Mouse (Mus musculus): Measurements from ENCODE around the gene Atp5s. TPM values are rescaled to one million over a fixed set of nuclear protein-coding genes. Genes with fewer than 3 reads are reported as not detected.

Gene Atp5s
- total RNA-seq (2021) = 10 to 100 TPM; 33.5 to 35.0 TPM
- long read RNA-seq, transcript Atp5s-201 (5 exons, 1,485 nt) = major isoform, 5 of 38 reads
- long read RNA-seq, partial matches to known transcripts = 14 of 38 reads
- long read RNA-seq, other reads (novel, unspliced or antisense) = 17 of 38 reads

DNA sequence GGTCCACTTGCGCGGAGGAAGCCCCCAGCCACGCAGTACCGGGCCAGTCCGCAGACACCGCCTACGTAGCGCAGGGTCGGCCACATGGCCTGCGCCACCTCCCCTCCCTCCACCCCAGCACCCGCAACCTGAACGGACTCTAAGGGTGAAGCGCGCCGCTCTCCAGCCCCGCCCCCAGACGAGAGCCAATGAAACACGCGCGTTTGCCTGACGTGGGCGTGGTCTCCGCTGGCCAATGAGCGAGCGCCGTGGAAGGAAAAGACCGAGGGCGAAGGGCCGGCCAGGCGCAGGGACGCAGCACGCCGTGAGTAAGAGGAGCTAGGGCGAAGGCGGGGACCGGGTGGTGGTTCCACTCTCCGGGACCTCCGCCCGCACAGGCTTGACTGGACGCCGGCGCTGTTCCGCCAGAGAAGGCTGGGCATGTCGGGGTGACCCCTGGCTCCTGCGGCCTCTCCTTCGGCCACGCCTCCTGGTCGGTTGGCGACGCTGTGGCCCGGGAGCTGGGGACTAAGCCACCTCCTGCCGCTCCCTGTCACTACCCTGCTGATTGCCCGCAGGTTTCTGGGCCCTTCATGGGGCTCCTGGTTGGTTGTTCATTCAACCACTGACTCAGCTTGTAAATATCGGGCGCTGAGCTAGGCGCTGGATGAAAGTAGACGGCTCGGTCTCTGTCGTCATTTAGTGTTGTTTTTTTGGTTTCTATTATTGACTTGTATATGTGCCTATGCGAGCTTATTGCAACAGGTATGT lies at the start of gene Atp5s, which contains the start of gene L2hgdh:
TSS of gene Atp5s (plus strand) at position 240 of the 750 bp plus-strand sequence.
TSS of gene L2hgdh (minus strand) at position 163 of the 750 bp plus-strand sequence.
- peak; percentile 91 to 97 for DNase-seq (ENCODE audit: low spot score in 2 of 2)

DNA sequence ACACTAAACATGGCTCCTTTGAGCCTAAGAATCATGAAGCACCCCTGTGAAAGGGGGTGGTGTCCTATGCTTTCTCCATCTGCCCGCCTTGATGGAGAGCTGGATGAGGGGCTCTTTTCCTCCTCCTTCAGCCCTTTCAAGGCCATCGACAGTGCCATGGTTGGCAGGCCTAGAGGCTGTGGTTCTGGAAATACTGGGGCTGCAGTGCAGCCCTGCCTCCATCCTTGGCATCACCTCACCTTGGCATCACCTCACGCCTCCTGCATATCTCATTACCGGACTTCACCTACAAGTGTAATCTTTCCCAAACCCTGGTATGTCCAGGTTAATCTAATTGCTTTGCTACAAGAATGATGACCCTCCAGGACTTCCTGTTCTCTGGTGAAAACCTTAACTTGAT lies 48.6 kb upstream of the Atp5s start:
- DNase-seq (ENCODE audit: low spot score in 2 of 2) = no peak

DNA sequence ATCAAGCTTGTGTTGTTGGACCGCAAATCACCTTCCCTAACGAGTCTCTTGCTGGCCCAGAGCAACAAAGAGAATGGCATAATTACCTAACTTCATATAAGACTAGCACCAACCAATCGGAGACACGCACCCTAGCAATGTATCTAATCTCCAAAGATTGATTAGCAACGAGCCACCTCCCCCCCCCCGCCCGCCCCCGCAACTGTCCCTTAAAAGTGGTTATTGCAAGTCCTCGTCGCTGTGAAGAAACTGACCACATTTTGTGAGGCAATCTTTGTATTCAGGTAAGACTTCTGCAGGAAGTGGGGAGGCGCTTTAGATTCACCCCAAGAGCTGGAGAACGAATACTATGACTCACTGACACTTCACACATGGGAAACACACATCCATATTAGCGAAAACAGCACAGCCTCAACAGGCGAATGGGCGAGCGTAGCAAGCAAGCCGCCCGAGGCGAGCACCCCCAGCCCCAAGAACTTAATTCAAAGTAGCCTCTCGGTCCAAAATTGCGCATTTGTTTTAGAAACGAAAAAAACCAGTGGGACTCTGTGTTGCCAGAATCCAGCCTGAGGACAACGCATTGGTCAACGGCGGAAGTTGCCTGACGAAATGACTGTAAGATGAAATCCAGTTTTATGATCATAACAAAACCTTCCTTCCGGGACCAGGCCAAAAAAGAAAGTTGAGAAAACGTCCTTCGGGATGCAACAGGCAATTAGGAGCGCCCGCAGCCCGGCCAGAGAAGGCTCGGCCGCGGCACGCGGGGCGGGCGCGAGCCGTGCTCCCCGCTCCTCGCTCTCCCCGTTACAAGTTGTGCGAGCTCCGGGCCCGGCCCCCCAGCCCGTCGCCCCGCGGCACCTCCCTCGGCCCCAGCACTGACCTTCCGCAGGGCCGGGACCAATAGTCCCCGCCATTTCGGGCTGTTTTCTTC lies 43.9 kb upstream of the Atp5s start:
- peak; percentile 8 to 42 for DNase-seq (ENCODE audit: low spot score in 2 of 2)

DNA sequence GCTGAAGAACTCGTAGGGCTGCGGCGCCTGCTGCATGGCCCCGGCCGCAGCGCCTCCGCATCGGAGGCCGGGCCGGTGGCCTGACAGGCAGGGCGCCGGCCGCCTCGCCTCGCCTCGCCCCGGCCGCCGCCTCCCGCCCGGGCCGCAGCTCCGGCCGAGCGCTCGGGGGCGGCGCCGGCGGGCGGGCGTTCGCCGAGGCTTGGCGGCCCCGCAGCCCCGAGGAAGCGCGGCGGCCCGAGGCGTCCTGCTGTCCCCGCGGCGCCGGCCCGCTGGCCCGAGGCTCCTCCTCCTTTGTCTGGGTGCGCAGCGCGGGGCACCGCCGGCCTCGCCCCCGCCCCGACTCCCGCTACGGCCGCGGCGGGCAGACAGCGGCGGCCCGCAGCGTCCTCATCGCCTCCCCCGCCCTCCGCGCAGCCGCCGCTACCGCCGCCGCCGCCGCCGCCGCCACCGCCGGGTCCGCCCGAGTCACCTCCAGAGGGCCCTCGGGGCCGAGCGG lies 43.1 kb upstream of the Atp5s start, which contains the start of gene Sos2:
TSS of gene Sos2 (minus strand) at position 287 of the 496 bp plus-strand sequence.
- peak; percentile 4 to 41 for DNase-seq (ENCODE audit: low spot score in 2 of 2)

DNA sequence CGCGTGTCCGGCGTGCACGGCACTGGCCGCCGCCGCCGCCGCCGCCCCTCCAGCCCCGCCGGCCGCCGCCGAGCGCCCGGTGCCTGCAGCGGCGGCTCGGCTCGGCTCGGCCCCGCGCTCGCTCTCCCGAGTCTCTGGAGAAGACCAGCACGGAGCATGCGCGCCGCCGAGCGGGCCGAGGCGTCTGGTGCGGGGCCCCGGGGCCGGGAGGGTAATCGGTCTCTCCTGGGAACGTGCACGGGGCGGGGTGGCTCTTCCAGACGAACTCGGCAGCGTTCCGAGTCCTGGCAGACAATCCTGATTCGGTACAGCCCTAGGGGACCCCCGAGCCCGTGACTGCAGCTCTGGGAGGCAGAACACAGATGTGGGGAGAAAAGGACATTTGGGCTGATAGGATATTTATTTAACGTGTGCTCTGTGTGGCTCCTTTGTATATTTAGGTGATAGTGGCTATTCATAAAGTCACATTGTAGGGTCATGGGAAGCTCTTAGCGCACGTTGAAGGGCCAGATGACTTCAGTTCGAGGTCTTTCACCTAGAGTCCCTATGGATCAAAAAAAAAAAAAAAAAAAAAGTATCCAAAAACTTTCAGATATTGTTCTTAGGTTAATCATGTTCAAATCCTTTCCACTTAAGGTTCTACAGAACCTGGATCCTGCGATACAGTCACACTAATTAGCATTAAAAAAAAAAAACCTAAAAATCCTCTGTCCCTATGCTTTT lies 42.5 kb upstream of the Atp5s start:
- DNase-seq (ENCODE audit: low spot score in 2 of 2) = peak; percentile 56 to 67

DNA sequence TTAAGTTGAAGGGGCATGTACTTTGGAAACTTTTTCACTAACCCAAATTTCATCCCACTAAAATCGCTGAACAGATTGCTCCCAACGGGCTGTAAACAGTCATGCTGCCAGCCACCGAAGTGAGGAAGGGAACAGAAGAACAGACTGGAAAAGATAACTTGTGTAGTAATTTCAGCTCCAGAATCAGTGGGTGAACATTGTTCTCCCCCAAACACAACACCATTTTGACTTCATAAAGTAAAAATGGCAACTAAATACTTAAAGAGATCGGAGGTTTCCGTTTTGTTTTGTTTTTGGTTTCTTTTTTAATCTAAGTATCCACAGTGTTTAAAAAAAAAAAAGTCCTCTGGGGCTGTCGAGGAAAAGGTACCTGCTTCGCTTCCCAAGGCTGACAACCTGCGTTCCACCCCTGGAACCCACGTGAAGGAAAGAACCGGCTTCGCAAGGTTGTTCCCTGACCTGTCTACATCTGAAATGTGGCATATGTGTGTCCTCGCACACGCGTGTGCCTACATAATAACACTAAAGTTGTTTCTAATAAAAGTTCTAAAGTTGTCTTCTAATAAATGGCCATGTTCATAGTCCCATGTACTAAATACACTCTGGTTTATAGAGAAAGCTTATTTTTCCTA lies 41.8 kb upstream of the Atp5s start:
- peak in 1 of 2 experiments; percentile 43 for DNase-seq (ENCODE audit: low spot score in 2 of 2)

DNA sequence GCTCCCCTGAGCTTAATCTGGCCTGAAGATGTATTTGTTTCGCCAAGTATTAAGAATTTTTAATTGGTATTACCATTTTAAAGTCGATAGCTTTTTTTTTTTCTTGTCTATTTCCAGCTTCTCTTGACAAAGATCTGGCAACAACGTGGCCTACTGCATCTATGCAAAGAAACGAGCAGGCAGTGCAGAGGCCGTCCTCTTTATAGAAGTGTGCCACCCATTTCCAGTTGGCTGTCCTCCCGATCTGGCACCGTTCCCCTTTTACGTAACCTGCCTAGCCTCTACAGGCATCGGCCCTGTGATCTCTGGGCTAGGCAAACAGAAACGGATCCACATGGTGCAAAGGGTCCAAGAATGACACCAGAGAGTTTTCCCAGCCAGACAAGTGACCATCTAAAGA lies 41.2 kb upstream of the Atp5s start:
- DNase-seq (ENCODE audit: low spot score in 2 of 2) = peak; percentile 21 to 73

DNA sequence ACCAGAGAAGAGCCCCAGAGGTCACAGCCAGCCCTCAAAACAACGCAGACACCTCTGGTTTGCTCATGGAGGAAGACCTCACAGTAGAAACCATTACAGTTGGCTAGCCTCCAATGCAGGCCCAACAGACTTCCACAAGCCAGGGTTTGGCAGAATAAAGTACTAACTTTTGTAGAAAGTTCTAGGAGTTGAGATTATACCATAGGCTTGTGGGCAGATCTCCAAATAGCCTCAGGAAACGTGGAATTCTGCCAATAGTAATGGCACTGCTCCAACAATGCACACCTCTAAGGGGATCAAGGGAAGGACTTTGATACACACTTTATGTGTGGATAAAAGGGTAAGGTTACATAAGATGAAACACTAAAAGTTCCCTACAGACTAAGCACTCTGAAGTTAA lies 36.4 kb upstream of the Atp5s start:
- DNase-seq (ENCODE audit: low spot score in 2 of 2) = no peak

DNA sequence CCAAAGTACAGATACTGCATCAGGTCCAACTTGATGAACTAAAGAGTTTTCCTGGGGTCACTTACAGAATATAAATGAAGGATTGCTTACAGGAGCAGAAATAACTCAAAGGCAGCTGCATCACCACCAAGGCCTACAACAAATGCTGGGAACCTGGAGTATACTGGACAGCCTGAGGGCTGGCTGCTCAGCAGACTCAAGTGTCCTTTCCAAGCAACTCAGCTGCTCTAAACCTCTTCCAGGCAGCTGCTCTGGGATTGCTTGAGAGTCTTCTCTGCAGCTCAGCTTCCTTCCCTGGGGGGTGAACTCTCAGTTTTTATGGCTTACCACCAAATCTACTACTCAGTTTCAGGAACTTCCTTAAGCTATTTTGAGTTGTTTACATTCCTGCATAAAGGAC lies 35.7 kb upstream of the Atp5s start:
- no peak for DNase-seq (ENCODE audit: low spot score in 2 of 2)

DNA sequence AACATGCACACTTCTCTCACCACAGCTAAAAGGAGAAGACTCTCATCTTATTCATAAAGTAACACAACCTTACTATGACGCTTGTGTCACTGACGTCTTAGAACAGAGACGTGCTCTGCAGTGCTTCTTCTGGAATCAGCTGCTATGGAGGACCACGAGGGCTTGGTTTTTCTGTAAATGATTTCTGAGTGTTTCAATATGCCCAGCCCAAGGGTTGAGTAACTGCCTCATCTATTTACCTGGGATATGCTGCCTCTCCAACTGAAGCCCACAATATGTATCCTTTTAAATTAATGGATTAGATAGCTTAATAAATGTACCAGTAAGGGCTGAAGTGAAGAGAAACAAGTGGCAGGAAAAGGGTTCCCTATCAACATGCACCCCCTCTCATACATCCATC lies 34.0 kb upstream of the Atp5s start:
- no peak for DNase-seq (ENCODE audit: low spot score in 2 of 2)

DNA sequence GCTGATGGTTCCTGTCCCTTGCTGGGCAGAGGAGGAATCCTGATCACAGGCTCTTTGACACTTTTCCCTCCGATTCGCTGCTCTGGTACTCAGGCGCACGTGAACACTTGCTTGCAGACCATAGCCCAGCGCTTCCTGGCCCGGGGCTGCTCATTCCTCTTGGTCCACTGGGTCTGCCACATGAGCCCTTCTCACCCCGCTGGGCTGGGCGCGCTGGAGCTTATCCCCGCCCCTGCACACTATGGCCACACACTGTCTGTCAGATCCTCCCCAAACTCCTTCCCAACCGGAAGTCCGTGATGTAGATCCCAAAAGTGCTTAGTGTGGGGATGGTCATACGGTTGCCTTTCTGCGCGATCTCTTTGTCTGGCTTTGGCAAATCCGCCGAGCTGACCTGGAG lies 31.3 kb upstream of the Atp5s start:
- no peak for DNase-seq (ENCODE audit: low spot score in 2 of 2)

DNA sequence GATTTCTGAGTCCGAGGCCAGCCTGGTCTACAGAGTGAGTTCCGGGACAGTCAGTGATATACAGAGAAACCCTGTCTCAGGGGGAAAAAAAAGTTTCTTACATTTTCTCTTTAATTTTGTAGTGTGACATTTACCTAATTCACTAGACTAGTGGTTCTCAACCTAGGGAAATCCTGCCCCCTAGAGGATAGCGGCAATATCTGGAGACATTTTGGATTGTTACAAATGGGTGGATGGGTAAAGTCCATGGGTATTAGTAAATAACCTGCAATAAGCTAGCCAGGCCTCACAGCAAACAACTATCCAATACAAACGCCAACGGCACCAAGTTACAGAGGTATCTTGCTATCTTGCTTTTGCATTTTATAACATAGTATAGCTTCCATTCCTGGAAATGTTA lies 28.0 kb upstream of the Atp5s start:
- peak in 1 of 2 experiments; percentile 63 for DNase-seq (ENCODE audit: low spot score in 2 of 2)

DNA sequence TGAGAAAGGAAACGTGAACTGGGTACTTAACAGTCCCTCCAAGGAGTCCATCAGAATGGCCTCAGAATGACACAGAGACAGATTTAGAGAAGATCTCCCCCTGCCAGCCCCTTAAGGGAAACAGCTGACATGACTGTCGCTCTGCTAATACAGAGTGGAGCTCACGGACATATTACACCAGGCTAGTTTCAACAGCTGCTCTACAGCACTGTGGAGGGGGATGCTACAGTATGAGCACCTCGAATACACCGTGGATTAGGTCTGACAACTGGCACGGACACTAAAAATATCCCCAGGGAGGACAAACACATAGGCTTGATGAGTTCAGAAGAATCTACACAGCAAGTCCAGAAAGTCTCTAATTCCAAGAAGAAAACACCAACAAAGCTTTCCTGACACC lies 26.4 kb upstream of the Atp5s start:
- DNase-seq (ENCODE audit: low spot score in 2 of 2) = no peak

DNA sequence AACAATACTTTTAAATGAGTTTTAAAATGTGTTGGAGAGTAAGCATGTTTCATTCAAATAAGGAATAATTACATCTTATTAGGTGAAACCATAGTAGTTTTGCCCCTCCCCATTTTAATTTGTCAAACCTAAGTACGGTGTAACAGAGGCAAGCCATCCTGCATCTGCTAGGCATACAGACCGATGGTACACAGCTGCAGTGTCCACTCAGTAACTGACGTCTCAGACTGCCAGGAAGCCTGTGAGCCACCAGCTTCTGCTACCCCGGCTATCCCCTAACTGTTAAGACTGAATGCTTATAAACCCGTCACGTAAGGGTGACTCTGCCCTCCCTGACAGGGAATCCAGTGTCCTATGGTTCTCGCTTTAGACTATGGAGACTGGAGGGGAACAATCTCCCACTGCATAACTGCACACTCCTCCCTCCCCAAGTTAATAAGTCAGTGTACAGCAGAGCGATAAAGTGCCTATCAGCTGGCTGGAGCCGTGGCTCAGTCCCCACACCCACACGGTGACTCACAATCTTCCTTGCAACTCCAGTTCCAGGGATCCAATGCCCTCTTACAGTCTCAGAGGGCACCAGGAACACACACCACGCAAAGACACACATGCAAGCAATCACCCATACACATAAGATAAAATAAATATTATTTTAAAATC lies 19.8 kb upstream of the Atp5s start:
- DNase-seq (ENCODE audit: low spot score in 2 of 2) = no peak

DNA sequence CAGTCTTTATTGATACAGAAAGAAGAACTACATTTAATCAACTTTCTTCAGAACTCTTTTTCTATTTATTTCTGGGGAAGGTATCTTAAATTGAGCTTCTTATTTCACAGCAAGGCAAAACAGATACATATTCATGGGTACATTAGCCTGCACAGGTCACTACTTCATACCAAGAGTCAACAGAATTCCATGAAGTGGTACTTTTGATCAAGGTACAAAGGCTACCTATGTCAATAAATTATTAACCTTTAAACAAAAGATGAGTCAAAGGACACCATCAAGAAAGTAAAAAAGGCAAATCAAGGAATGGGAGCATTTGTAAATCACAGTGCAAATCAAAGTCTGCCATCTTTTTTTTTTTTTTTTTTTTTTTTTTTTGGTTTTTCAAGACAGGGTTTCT lies 11.1 kb upstream of the Atp5s start:
- DNase-seq (ENCODE audit: low spot score in 2 of 2) = no peak

DNA sequence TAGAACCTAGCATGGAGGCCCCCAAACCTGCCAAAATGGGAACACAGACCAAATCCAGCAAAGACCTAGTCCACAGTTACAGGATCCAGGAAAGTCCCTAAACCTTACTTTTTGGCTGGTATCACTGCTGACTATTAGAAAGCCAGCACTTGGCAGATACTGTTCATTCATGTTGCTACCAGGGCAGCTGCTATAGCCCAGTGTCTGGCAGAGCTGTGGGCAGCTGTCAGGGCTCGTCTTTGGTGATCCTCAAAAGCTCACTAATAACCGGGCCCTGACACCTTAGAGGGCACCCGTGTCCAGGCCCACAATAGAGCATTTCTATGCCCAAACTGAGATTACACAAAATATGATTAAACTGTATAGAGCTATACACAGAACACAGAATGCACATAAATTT lies 1.9 kb upstream of the Atp5s start:
- no peak for DNase-seq (ENCODE audit: low spot score in 2 of 2)

DNA sequence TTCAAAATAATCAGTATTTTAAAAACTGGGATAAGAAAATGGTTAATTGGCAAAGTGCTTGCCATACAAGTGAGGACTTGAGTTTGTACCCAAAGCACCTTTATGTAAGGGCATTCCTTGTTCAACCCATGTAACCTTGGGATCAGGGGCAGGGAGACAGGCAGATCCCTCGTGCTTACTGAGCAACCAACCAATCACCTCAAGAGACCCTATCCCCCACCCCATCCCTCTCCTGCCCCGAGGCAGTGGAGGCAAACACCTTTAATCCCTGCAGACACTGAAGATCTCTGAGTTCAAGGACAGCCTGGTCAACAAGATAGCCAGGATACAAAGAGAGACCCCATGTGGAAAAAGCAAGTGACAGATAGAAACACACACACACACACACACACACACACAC lies 1.4 kb upstream of the Atp5s start:
- DNase-seq (ENCODE audit: low spot score in 2 of 2) = no peak

DNA sequence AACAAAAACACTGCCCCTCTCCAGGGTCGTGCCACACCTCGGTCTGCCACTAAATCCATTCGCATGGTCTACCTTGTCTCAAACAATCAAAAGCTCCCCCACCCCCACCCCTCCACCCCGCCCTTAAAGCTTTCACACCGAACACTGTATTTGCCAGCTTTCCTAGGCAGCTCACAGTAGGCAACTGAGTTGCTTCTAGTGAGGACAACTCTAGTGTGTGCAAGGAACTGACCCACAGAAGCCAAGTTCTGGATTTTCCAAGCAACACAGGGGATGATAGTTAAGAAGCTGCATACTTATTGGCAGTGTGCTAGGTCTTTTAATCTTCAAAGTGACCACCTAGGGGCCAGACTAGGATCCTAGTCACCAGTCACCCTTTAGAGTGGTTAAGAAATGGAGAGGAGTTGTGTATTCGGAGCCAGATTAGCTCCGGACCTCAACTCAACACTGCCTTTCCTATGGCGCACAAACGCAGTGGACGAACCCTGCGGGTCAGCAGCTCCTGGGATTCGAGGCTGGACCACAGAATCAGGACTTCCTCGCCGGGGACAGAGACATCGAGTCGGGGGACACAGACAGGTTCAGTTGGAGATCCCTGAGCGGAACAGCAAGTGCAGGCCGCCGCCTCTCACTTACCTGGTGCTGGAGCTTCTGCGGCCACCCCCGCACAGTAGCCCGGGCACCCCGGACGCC lies 586 bp upstream of the Atp5s start:
- DNase-seq (ENCODE audit: low spot score in 2 of 2) = no peak

DNA sequence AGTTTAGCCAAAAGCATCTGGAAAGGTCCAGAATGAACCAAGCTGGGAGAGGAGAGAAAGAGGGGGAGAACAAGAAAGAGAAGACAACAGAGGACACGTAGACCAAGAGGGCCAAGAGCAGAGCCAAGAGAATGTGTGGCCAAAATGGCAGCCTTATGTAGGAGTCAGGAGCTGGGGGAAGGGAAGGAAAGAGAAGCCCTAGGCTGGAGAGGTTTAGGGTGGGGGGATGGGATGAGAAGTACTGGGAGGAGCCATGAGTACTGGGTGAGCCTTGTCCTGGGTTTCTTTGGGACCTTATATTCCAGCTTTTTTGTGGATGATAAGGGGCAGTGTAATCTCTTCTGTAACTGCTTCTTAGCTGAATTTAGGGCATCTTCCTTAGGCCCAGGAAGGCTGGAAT lies 4.5 kb downstream of the Atp5s start:
- DNase-seq (ENCODE audit: low spot score in 2 of 2) = no peak
